Mouse (Mus musculus): ENCODE data around the gene Slc26a9.

GRCm38 (mm10) chr1:131743868-131744464 lies at the start of gene Slc26a9:
- TF ChIP-seq GATA1 (IDR thresholded peaks at IDR 0.05; ENCODE audit: borderline replicate concordance, low read length) (no peak), FLI1 (IDR thresholded peaks at IDR 0.05; ENCODE audit: low read length) (no peak)

Data from megakaryocyte, embryonic 14.5 days (primary cell).